Mouse (Mus musculus) thymus, postnatal 4 days (tissue): ENCODE results near the gene Sec24b.
A peak's percentile ranks its signal among the peaks of the same experiment; 100 is the strongest.

ENCODE experiments used
- DNase-seq: peaks from one replicate; pipeline ENCODE4 v3.0.0; 2021

Sec24b gene

GRCm38 (mm10) chr3:130061281-130061680, at the start of gene Sec24b:
Gene Sec24b (minus strand): TSS chr3:130061553.
- peak; percentile 48 for DNase-seq

GRCm38 (mm10) chr3:130104471-130104870, 43.1 kb upstream of the Sec24b start:
- DNase-seq, result no peak

- DNase-seq, result peak; percentile 74
Observed at GRCm38 (mm10) chr3:130103486-130103885, 42.1 kb upstream of the Sec24b start.

GRCm38 (mm10) chr3:130095160-130095781, 33.9 kb upstream of the Sec24b start:
- peak; percentile 35 for DNase-seq

- DNase-seq, result no peak
Observed at GRCm38 (mm10) chr3:130094125-130094704, 32.9 kb upstream of the Sec24b start.

GRCm38 (mm10) chr3:130090460-130090859, 29.1 kb upstream of the Sec24b start:
- no peak for DNase-seq

GRCm38 (mm10) chr3:130088654-130089053, 27.3 kb upstream of the Sec24b start:
- DNase-seq, result no peak

- no peak for DNase-seq
Observed at GRCm38 (mm10) chr3:130087466-130087865, 26.1 kb upstream of the Sec24b start.

- no peak for DNase-seq
Observed at GRCm38 (mm10) chr3:130086372-130087080, 25.2 kb upstream of the Sec24b start.

GRCm38 (mm10) chr3:130083312-130083711, 22.0 kb upstream of the Sec24b start:
- no peak for DNase-seq

- DNase-seq, result no peak
Observed at GRCm38 (mm10) chr3:130080666-130081065, 19.3 kb upstream of the Sec24b start.

- DNase-seq, result peak; percentile 68
Observed at GRCm38 (mm10) chr3:130079794-130080193, 18.4 kb upstream of the Sec24b start.

GRCm38 (mm10) chr3:130077291-130077690, 15.9 kb upstream of the Sec24b start:
- no peak for DNase-seq

- no peak for DNase-seq
Observed at GRCm38 (mm10) chr3:130075746-130076145, 14.4 kb upstream of the Sec24b start.

- DNase-seq, result no peak
Observed at GRCm38 (mm10) chr3:130073085-130073484, 11.7 kb upstream of the Sec24b start.

GRCm38 (mm10) chr3:130071918-130072317, 10.6 kb upstream of the Sec24b start:
- DNase-seq, result no peak

GRCm38 (mm10) chr3:130060396-130061029, 840 bp downstream of the Sec24b start:
- DNase-seq, result peak; percentile 91

GRCm38 (mm10) chr3:130059805-130060395, 1.5 kb downstream of the Sec24b start:
- DNase-seq, result peak; percentile 78

- DNase-seq, result no peak
Observed at GRCm38 (mm10) chr3:130058488-130058887, 2.9 kb downstream of the Sec24b start.

GRCm38 (mm10) chr3:130057569-130058345, 3.6 kb downstream of the Sec24b start:
- DNase-seq, result no peak

- no peak for DNase-seq
Observed at GRCm38 (mm10) chr3:130055416-130056385, 5.7 kb downstream of the Sec24b start.
